Mouse (Mus musculus): ENCODE results near the gene Scap. TPM values are rescaled to one million over a fixed set of nuclear protein-coding genes. Genes with fewer than 3 reads are reported as not detected.

Scap gene
- polyA plus RNA-seq, 1 experiment from 2014 or later: 24.9 TPM

DNA sequence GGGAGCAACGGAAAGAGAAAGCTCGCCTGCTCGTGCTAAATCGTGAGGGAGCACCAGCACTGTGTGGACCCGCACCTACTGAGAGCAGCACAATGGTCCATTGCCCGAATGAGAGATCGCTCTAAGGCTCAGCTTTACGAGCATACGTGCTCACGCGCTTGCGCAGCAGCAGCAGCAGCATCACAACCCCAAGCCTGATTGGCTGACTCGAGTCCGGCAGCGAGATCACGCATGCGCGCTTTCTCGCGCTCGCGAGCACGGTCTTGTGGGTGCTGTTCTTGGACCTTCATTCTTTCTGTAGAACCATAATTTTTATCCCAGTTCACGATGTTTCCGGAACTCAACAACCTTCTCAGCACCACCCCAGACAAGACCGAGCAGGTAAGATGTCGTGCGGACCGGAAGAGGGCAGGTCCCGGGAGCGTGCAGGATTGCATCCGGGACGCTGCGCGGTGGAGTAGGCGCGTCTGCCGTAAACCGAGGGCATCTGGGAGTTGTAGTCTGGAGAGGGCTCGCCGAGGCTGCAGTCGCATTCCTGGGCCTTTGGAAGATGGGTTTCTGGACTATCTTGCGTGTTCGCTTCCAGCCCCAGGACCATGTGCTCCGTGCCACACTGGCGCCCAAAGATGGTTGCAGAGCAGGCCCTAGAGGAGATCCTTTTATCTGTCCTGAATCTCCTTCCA is 28.0 kb upstream of the Scap start, which contains the start of gene Elp6:
Elp6 (plus strand) TSS at position 205 of the 683 bp plus-strand sequence.
- Histone ChIP-seq H3K4me2 (peak within 1 kb of the TSS; percentile 74), H3K4me3 (ENCODE audit: low read depth, low read length) (peak within 1 kb of the TSS; percentile 50), H3K27me3 (ENCODE audit: control insufficient read depth, insufficient read depth, low read length) (no peaks in the 10 kb centered on the region), H3K4me1 (ENCODE audit: control insufficient read depth, insufficient read depth, low read length) (peaks cover 2% of the 10 kb centered on the region; the same call in 1 of the 2 replicates), H3K27ac (ENCODE audit: low read depth, low read length) (peak within 1 kb of the TSS; percentile 92), H3K9ac (ENCODE audit: low read length) (peak within 1 kb of the TSS; percentile 76), H3K36me3 (ENCODE audit: control insufficient read depth, insufficient read depth, low read length) (peaks cover 3% of the 10 kb centered on the region), H3K9me3 (ENCODE audit: control insufficient read depth, low read length) (no peaks in the 10 kb centered on the region; the same call in 1 of the 2 replicates)
- WGBS: under 1% methylated on average over 46 of the region's 46 CpGs
- DNase-seq (ENCODE audit: low spot score, missing footprints) (peak; percentile 99), ATAC-seq (ENCODE audit: low FRiP score) (peak; percentile 99)

DNA sequence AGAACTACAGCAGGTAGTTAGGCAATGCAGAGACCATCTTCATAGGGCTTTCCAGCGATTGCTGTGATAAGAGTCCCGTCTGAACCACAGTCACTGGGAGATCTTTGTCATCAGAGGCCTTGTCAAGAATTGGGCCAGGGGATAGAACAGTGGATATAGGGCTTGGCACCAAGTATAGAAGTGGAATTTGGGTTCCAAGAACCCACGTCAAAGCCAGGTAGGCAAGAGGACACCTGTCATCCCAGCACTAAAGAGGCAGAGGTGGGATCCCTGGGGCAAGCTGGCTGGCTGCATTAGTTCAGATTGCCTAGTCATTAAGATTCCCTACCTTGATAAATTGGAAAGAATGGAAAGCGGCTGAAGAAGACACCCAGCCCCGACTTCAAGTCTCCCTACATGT is 26.7 kb upstream of the Scap start:
- WGBS: 94% methylated on average over 5 of the region's 5 CpGs
- Histone ChIP-seq H3K9me3 (ENCODE audit: control insufficient read depth, low read length) (no peaks in the 10 kb centered on the region), H3K36me3 (ENCODE audit: control insufficient read depth, insufficient read depth, low read length) (peaks cover 5% of the 10 kb centered on the region), H3K27ac (ENCODE audit: low read depth, low read length) (no peak overlapping the region), H3K9ac (ENCODE audit: low read length) (no peak overlapping the region), H3K4me1 (ENCODE audit: control insufficient read depth, insufficient read depth, low read length) (peaks cover 2% of the 10 kb centered on the region; the same call in 1 of the 2 replicates), H3K27me3 (ENCODE audit: control insufficient read depth, insufficient read depth, low read length) (no peaks in the 10 kb centered on the region), H3K4me2 (no peak overlapping the region), H3K4me3 (ENCODE audit: low read depth, low read length) (no peak overlapping the region)
- no peak for ATAC-seq (ENCODE audit: low FRiP score)
- DNase-seq (ENCODE audit: low spot score, missing footprints): peak; percentile 59

DNA sequence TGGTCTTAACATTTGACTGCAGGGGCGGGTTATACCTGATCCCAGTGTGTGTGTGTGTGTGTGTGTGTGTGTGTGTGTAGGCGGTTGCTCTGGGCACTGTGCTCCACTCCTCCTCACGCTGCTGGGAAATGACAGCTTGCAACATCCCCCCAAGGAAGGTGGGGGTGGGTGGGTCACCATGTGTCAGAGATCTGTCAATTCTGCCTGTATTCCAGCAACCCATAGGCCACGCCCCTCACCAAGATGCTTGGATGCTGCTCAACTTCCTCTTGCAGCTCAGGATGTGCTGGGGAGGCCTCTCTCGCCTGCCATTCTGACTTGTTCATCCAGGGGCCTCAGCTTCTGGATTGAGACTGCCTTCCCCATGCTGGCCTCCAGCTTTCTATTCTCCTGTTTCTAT is 18.4 kb upstream of the Scap start:
- Histone ChIP-seq H3K9ac (ENCODE audit: low read length) (no peak overlapping the region), H3K27me3 (ENCODE audit: control insufficient read depth, insufficient read depth, low read length) (no peaks in the 10 kb centered on the region), H3K36me3 (ENCODE audit: control insufficient read depth, insufficient read depth, low read length) (peaks cover 21% of the 10 kb centered on the region), H3K4me3 (ENCODE audit: low read depth, low read length) (no peak overlapping the region), H3K4me2 (no peak overlapping the region), H3K9me3 (ENCODE audit: control insufficient read depth, low read length) (no peaks in the 10 kb centered on the region), H3K27ac (ENCODE audit: low read depth, low read length) (no peak overlapping the region), H3K4me1 (ENCODE audit: control insufficient read depth, insufficient read depth, low read length) (no peaks in the 10 kb centered on the region)
- WGBS: 88% methylated on average over 5 of the region's 5 CpGs
- no peak for DNase-seq (ENCODE audit: low spot score, missing footprints)
- ATAC-seq (ENCODE audit: low FRiP score): no peak

DNA sequence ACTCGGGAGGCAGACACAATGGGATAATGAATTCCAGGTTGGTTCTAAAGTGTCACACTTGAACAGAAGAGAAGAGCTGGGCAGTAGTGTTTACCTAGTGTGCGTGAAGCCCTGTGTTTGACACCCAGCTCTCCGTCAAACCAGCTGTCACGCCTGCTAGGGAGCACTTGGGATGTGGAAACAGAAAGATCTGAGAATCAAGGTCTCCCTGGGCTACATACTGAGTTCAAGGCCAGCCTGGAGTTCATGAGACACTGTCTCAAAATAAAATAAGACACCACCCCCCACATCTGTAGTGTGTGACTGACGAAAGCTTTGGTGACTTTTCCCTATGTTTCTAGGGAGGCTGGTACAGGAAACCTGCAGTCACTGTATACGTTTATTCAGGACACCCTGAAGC is 17.7 kb upstream of the Scap start:
- Histone ChIP-seq H3K9me3 (ENCODE audit: control insufficient read depth, low read length) (no peaks in the 10 kb centered on the region), H3K4me2 (no peak overlapping the region), H3K4me3 (ENCODE audit: low read depth, low read length) (no peak overlapping the region), H3K4me1 (ENCODE audit: control insufficient read depth, insufficient read depth, low read length) (no peaks in the 10 kb centered on the region), H3K36me3 (ENCODE audit: control insufficient read depth, insufficient read depth, low read length) (peaks cover 18% of the 10 kb centered on the region), H3K9ac (ENCODE audit: low read length) (no peak overlapping the region), H3K27ac (ENCODE audit: low read depth, low read length) (no peak overlapping the region), H3K27me3 (ENCODE audit: control insufficient read depth, insufficient read depth, low read length) (no peaks in the 10 kb centered on the region)
- DNase-seq (ENCODE audit: low spot score, missing footprints) (peak; percentile 69), ATAC-seq (ENCODE audit: low FRiP score) (no peak)
- WGBS: 90% methylated on average over 6 of the region's 6 CpGs

DNA sequence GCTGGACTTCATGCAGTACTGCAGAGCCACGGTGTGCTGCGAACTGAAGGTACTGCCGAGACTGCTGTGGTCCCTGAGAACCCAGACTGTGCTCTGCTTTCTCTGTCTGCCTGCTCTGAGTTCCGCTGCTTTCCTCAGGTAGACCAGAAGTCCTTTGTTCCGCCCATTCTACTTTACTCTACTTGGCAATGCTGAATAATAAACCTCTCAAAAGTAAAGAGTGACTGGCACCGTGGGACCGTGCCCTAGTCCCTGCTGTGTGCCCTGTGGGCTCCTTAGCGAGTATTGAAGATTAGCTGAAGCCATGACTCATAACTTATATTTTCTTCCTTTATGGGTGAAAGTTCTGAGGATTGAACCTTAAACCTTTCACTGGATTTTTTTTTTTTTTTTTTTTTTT is 17.2 kb upstream of the Scap start:
- H3K9ac ChIP-seq (ENCODE audit: low read length): no peak overlapping the region
- H3K36me3 ChIP-seq (ENCODE audit: control insufficient read depth, insufficient read depth, low read length): peaks cover 17% of the 10 kb centered on the region
- H3K4me3 ChIP-seq (ENCODE audit: low read depth, low read length): no peak overlapping the region
- H3K27me3 ChIP-seq (ENCODE audit: control insufficient read depth, insufficient read depth, low read length): no peaks in the 10 kb centered on the region
- H3K9me3 ChIP-seq (ENCODE audit: control insufficient read depth, low read length): no peaks in the 10 kb centered on the region
- H3K4me2 ChIP-seq: no peak overlapping the region
- no peak overlapping the region for H3K27ac ChIP-seq (ENCODE audit: low read depth, low read length)
- H3K4me1 ChIP-seq (ENCODE audit: control insufficient read depth, insufficient read depth, low read length): no peaks in the 10 kb centered on the region
- no peak for ATAC-seq (ENCODE audit: low FRiP score)
- DNase-seq (ENCODE audit: low spot score, missing footprints): peak; percentile 67
- WGBS: 97% methylated on average over 8 of the region's 8 CpGs

DNA sequence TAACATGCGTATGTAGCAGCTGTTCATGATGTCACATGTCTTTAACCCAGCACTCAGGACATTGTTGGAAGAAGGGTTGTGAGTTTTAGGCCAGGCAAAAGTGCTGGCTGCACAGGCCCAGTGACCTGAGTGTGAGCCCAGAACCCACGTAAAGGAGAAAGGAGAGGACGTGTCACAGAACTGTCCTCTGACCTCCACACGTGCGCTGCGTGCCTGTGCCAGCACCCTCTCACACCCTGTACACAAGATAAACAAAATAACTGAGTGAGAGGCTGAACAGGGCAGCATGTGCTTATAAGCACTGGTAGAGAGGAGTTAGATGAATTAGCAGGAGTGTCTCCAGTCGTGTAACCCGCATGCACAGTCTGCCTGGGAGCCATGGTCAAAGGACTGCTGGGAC is 16.6 kb upstream of the Scap start:
- H3K27ac ChIP-seq (ENCODE audit: low read depth, low read length): no peak overlapping the region
- H3K4me3 ChIP-seq (ENCODE audit: low read depth, low read length): no peak overlapping the region
- H3K4me2 ChIP-seq: no peak overlapping the region
- H3K36me3 ChIP-seq (ENCODE audit: control insufficient read depth, insufficient read depth, low read length): peaks cover 23% of the 10 kb centered on the region
- ATAC-seq (ENCODE audit: low FRiP score) (no peak), DNase-seq (ENCODE audit: low spot score, missing footprints) (peak; percentile 77)
- H3K27me3 ChIP-seq (ENCODE audit: control insufficient read depth, insufficient read depth, low read length): no peaks in the 10 kb centered on the region
- H3K9me3 ChIP-seq (ENCODE audit: control insufficient read depth, low read length): no peaks in the 10 kb centered on the region
- no peak overlapping the region for H3K9ac ChIP-seq (ENCODE audit: low read length)
- no peaks in the 10 kb centered on the region for H3K4me1 ChIP-seq (ENCODE audit: control insufficient read depth, insufficient read depth, low read length)
- 95% methylated on average over 8 of the region's 8 CpGs for WGBS

DNA sequence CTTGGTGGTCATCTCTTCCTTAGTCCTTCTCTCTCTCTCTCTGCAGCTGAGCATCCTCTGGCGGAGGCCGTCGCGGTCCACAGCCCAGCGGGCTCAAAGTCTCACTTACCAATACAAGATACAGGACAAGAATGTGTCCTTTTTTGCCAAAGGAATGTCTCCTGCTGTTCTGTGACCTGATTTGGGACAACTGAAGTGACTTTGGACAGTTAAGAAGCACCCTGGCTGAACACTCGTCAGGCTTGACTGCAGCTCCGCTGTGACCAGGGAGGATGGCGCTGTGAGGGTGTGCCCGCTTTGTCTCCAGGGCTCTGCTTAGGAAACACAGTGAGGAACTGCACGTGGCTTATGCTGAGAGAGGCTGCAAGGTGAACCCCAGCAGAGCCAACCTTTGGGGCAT is 12.3 kb upstream of the Scap start:
- ATAC-seq (ENCODE audit: low FRiP score) (no peak), DNase-seq (ENCODE audit: low spot score, missing footprints) (peak; percentile 79)
- Histone ChIP-seq H3K9me3 (ENCODE audit: control insufficient read depth, low read length) (no peaks in the 10 kb centered on the region), H3K9ac (ENCODE audit: low read length) (no peak overlapping the region), H3K27ac (ENCODE audit: low read depth, low read length) (no peak overlapping the region), H3K36me3 (ENCODE audit: control insufficient read depth, insufficient read depth, low read length) (peaks cover 22% of the 10 kb centered on the region), H3K4me2 (no peak overlapping the region), H3K27me3 (ENCODE audit: control insufficient read depth, insufficient read depth, low read length) (no peaks in the 10 kb centered on the region), H3K4me3 (ENCODE audit: low read depth, low read length) (no peak overlapping the region), H3K4me1 (ENCODE audit: control insufficient read depth, insufficient read depth, low read length) (no peaks in the 10 kb centered on the region; the same call in 1 of the 2 replicates)
- WGBS: 80% methylated on average over 10 of the region's 10 CpGs

DNA sequence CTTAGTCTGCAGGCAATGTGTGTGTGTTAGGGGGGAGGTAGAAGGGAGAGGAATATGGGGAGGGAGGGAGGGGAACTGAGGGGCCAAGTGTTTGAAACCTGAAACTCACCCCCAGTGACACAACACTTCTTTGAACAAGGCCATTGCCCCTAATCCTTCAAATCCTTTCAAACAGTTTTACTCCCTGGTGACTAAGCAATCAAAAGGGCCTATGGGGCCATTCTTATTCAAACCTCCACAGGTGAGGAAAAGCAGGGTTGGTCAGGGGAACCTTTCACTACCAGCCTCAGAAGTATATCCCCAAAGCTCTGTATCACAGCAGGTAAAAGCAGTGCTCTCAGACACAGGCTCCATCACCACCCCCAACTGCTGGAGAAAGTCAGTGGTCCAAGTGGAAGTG is 10.1 kb upstream of the Scap start:
- Histone ChIP-seq H3K27ac (ENCODE audit: low read depth, low read length) (no peak overlapping the region), H3K27me3 (ENCODE audit: control insufficient read depth, insufficient read depth, low read length) (no peaks in the 10 kb centered on the region), H3K4me2 (no peak overlapping the region), H3K4me1 (ENCODE audit: control insufficient read depth, insufficient read depth, low read length) (no peaks in the 10 kb centered on the region; the same call in 1 of the 2 replicates), H3K9me3 (ENCODE audit: control insufficient read depth, low read length) (no peaks in the 10 kb centered on the region), H3K9ac (ENCODE audit: low read length) (no peak overlapping the region), H3K4me3 (ENCODE audit: low read depth, low read length) (no peak overlapping the region), H3K36me3 (ENCODE audit: control insufficient read depth, insufficient read depth, low read length) (peaks cover 14% of the 10 kb centered on the region; the same call in 1 of the 2 replicates)
- DNase-seq (ENCODE audit: low spot score, missing footprints) (no peak), ATAC-seq (ENCODE audit: low FRiP score) (no peak)

DNA sequence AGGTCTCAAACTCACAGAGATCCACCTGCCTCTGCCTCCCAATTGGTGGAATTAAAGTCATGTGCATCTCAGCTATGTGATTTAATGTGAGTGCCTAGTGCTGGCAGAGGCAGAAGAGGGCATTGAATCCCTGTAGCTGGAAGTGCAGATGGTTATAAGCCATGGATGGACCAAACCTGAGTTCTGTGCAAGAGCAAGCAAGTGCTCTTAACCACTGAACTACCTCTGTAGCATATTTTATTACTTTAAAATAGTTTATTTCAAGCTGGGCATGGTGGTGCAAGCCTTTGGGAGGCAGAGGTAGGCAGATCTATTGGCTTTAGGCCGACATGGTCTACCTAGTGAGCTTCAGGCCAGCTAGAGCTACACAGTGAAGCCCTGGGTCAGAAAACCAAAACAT is 8.9 kb upstream of the Scap start:
- no peak overlapping the region for H3K4me3 ChIP-seq (ENCODE audit: low read depth, low read length)
- DNase-seq (ENCODE audit: low spot score, missing footprints) (peak; percentile 54), ATAC-seq (ENCODE audit: low FRiP score) (no peak)
- H3K36me3 ChIP-seq (ENCODE audit: control insufficient read depth, insufficient read depth, low read length): peaks cover 11% of the 10 kb centered on the region; the same call in 1 of the 2 replicates
- no peak overlapping the region for H3K4me2 ChIP-seq
- H3K9ac ChIP-seq (ENCODE audit: low read length): no peak overlapping the region
- H3K27ac ChIP-seq (ENCODE audit: low read depth, low read length): no peak overlapping the region
- H3K27me3 ChIP-seq (ENCODE audit: control insufficient read depth, insufficient read depth, low read length): no peaks in the 10 kb centered on the region
- 58% methylated on average over 1 of the region's 1 CpGs for WGBS
- H3K9me3 ChIP-seq (ENCODE audit: control insufficient read depth, low read length): no peaks in the 10 kb centered on the region
- H3K4me1 ChIP-seq (ENCODE audit: control insufficient read depth, insufficient read depth, low read length): no peaks in the 10 kb centered on the region; the same call in 1 of the 2 replicates
